Mouse (Mus musculus) right cerebral cortex, postnatal 25 days (tissue): ENCODE data around the gene Six5.

Experiments used
- DNase-seq: peaks from one replicate; pipeline ENCODE4 v3.0.0; 2022

Six5 gene

DNA sequence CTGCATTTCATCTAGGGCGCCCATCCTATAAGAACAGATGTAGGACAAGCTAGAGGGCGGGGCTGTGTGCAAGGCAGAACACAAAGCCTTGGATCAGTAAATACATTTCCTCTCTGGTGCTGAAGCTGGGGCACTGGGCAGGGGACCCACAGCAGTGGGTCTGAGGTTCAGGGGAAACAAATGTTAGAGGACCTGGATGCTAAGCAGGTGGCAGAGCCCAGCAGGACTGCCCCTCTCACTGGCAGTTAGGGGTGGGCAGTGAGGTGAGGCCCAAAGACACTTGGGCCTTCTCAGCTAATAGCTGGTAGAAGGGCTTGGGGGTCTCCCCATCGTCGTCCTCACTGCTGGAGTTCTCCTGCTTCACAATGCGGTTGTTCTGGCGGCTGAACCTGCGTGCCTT lies 4.4 kb downstream of the Six5 start:
- DNase-seq, result no peak

DNA sequence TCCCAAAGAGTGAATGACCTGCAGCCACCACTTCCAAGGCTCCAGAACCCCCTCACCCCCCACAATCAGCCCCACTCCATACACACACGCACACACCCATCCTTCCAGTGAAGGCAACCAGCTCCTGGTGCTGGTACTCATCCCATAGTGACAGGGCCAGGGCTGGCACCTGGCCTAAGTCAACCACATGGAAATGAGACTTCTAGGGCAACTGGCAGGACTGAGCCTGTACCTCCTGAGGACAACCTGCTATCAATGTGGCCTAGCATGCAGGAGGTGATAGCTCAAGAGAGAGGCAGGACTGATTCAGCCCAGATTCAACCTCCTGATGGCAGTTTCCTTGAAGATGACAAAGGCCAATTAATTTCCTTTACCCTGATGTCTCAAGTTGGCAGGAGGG lies 5.9 kb downstream of the Six5 start:
- DNase-seq, result no peak

DNA sequence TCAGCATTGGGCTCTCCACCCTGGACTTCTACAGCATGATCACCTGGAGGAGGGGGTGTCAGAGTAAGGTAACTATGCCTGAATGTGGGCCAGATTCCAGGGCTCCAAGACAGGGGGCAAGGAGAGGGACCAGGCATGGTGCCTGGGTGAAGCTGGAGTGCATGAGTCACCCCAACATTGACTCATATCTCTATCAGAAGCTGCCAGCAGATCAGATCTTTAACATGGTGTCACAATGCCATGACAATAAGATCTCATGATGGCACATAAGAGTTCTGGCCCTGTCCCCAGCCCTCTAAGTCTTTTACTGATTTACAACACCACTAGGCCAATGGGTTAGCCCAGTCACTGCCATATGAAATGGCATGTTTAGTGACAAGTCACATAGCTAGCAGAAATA lies 9.3 kb downstream of the Six5 start:
- no peak for DNase-seq

DNA sequence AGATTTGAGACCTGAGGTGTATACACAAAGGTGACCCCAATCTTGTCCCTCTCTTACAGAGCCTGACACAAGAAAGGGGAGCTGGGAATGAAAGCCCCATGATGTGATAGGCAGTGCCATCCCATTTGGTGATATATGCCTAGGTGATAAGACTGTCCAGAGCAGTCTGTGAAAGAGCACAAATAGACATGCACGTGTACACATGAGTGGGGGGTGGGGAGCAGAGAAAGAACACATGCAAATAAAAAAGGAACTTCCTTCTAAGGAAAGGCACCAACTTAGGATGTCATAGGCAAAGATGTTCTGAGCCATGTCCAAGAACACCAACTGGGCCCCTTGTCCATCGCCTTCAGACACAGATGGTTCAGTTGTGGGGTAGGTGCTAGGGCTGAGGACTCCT lies 10.1 kb downstream of the Six5 start:
- DNase-seq, result no peak

DNA sequence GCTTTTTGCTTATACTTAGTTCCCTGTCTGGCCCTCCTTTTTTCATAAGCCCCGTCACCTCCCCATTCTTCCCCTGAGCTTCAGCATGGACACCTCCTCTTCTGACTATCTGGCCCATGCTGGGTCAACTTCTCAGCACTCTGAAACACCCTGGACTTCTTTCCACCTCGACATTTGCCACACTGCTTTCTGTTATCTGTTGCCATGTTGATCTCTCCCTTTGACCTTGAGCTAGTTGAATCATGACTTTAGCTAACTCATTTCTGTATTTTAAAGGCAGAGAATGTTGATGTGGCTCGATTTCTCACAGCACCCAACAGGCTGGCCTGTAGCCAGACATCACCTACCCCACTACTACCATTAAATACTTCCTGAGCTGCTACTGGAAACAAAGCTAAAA lies 13.0 kb downstream of the Six5 start:
- DNase-seq, result no peak

DNA sequence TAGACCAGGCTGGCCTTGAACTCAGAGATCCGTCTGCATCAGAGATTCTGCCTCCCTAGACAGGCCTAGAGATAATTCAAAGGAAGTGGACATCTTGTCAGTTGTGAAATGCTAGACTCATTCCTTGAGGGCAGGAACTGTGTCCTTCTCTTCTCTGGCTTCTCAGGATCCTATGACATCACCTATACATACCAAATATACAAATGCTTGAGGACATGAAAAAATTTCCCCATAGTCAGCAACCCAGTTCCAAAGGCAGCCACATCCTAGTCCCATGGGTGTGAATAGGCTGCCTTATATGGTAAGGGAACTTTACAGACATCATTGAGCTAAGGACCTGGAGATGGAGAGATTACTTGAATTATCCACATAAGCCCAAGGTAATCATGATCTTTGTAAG lies 15.2 kb downstream of the Six5 start:
- no peak for DNase-seq

DNA sequence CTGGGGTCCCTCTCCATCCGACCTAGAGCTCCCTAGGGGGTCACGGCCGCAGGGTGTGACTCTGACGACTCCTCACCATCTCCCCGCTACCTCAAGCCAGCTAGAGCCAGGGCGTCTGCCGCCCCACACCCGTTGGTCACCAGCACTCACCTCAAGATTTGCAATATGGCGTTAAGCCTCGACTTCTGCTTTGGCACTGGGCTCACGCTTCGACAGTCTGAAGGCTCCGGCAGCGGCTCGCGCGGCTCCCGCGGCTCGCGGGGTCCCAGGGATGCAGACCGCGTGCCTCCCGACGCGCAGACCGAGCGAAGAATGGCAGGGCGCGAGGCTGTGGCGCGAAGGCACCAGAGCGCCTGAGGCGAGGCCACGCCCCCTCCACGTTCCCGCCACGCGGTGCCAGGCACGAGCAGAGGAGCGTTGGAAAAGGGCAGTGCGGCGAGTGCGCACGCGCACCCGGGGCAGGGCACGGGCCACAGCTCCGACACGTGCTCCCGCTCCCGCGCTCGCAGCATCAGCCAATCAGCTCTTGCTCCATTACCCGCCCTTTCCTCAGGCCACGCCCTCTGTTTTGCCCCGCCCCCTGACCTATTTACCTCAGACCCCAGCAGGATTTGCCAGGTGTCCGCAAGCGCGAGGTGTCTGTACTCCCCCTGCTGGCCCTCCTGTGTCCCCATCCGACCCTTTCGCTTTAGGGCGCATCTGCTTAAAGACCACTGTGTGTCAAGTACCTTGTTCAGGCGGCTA lies 23.8 kb downstream of the Six5 start, which contains the start of gene Gm4969:
Gene Gm4969, minus strand, starts transcription at position 341 of the 744 bp plus-strand sequence.
- peak; percentile 60 for DNase-seq

DNA sequence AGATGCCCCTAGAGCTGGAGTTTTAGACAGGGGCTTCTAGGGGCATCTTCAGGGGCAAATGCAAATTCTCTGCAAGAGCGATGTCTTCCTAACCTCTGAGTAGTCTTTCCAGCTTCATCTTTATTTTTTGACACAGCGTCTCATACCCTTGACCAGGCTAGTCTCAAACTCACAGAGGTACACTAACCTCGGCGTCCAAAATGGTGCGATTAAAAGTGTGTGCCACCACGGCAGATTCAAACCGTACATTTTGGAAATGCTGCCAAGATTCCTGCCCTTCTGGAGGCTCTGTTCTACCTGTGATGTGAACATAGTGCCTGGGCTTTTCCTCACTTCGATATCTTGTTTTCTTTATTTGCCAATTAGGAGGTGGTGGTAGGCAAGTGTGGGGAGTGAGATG lies 24.7 kb downstream of the Six5 start:
- DNase-seq, result no peak

DNA sequence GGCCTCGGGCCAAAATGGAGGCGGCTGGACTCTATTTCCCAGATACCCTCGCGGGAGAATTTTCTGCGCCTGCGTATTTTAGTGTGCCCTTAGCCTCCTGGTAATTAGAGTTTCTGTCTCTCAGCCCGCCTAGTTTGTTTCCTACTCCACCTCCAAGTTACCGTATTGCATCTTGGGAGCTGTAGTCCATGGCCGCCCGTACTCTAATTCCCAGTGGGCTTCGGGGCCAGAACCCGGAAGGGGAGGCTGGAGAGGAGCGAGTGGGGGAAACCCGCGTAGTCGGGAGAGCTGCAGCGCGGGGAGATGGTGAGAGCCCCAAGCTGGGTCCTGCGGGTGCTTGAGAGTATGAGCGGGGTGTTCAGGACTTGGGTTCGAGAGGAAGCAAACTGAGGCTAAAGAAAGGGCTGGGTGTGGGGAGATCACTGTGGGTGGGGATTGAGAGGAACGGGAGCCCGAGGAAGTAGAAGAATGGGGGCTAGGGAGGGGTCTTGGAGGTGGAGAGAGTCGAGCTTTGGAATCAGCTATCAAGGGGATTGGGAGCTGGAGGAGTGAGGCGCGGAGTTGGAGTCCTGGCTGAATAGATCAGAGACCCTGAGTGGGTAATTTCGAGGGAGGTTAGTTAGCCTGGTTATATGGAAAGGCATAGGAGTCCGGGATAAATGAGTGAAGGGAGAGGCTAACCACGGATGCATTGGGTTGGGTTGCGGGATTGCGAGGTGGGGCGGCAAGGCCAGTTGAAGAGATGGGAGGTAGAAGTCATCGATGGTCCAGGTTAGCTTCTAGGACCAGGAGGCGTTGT lies 25.4 kb downstream of the Six5 start, which contains the start of gene Fbxo46:
Gene Fbxo46, plus strand, starts transcription at position 229 of the 799 bp plus-strand sequence.
- DNase-seq, result peak; percentile 94

DNA sequence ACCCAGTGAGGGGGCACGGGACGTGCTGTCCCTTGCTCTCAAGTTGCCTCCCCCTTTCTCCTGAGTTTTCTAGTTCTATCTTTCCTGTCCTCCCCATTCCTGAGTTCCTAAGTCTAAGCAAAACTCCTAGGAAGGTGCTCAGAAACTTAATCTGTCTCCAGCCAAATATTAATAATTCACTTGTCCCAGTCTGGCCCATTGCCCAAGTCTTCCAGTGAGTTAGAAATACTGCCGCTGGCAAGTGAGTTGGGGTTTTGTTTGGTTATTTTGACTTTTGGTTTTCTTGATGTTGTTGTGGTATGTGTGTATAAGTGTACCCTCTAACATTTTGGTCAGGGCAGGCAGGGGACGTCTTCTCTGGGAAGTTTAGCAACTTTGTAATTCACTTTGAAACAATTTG lies 27.3 kb downstream of the Six5 start:
- no peak for DNase-seq

DNA sequence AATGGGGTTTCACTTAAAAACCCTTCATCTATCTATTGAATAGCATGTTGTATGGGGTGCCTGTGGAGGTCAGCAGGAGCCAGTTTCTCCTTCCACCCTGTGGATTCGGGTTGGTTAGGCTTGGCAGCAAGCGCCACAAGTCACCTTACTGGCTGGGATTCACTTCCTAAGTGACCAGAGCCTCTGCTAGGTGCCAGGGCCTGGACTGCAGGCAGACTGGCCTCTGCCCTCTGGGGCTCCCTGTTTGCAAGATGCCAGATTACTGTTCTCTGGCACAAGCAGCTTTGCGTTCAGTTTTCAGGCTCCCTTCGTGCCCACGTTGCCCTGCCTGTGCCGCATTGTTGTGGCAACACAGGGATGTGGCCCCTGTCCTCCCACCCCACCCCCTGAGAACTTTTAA lies 30.3 kb downstream of the Six5 start:
- no peak for DNase-seq

DNA sequence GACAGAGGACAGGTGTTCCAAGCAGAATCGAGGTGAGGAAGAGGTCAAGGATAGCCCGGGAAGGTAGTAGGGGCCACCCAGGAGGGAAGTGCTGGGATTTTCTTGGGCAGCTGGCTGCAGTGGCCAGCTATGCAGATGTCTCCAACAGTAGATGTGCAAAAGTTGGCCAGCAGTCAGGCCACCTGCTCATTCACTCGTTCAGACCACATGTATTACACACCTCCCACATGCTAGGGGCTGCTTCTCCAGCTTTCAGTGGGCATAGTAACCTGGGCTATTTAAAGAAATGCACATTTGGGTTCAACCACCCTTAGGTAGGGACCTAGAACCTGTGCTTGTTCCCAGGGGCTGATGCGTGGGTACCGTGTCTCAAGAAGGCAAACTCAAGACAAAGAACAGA lies 33.4 kb downstream of the Six5 start:
- DNase-seq, result no peak

DNA sequence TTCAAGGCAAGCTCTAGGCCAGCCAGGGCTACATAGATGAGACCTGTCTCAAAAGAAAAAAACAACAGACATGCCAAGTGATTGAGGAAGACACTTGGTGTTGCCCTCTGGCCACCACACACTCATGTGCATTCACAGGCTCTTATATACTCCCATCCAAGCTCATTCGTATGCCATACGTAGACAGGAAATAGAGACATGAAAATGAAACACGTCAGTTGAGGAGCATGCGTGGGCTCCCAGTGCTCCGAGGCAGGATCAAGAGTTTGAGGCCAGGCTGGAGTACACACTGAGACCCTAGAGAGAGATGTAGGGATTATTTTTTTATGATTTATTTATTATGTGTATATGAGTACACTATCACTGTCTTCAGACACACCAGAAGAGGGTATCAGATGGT lies 35.0 kb downstream of the Six5 start:
- no peak for DNase-seq

DNA sequence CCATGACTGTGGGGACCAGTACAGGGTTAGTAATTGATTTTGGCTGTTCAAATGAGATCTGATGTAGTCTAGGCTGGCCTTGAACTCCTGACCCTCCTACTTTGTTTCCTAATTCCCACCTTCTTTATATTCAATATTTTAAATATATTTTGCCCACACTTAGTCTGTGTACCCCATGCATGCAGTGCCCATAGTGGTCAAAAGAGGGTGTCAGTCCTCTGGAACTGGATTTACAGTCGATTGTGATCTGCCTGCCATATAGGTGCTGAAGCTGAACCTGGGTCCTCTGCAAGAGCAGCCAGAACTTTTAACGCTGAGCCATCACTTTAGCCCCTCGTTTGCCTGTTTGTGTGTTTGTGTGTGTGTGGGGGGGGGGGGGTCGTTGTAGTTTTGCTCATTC lies 36.3 kb downstream of the Six5 start:
- DNase-seq, result no peak

DNA sequence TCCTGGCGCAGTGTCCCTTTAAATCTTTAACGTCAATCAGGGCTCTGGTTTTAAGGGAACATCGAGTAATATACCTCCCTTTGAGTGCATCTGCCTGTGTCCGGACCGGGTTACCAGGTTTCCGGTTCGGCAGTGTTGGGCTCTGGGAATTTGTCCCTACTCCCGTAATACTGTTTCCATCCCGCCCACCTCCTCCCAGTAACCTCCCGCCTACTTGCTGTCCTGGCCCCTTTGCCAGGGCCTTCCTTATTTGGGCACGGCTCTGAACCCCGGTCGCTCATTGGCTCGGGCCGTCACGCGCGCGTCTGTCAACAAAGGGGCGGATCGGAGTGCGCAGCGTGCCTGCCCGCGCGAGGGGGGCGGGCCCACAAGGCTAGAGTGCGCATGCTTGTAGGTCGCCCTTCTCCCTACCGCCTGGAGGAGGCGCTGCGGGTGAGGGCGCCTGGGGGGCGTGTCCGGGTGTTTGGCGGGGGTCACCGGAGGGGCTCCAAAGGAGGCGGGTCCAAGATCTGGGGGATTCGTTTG lies 37.0 kb downstream of the Six5 start:
- DNase-seq, result peak; percentile 97

DNA sequence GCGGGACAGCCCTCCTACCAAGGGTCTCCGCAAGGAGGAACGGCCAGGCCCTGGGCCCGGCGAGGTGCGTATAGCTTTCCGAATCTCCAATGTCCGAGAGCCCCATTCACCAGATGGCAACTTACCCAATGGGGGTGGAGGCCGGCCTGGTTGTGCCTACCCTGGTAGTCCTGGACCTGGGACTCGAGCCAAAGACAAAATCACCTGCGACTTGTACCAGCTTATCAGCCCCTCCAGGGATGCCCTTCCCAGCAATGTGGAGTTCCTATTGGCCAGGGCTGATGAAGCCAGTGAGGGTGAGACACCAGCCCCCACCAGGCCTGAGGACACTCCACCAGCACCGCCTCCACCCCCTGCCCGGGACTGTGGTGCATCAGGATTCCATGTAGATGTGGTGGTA lies 41.8 kb downstream of the Six5 start:
- no peak for DNase-seq

DNA sequence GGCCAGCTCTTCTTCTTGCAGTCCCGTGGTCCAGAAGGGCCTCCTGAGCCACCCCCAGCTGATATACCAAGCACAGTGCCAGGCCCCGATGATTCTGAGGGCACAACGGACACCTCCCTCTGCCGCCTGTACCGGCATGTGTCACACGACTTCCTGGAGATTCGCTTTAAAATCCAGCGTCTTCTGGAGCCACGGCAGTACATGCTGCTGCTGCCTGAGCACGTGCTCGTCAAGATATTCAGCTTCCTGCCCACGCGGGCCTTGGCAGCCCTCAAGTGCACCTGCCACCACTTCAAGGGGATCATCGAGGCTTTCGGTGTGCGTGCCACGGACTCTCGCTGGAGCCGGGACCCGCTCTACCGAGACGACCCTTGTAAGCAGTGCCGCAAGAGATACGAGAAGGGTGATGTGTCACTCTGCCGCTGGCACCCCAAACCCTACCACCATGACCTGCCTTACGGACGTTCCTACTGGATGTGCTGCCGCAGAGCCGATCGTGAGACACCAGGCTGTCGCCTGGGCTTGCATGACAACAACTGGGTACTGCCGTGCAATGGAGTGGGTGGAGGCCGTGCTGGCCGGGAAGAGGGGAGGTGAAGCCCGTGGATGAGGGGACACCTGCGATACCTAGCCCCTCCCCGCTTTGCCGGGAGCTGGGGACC lies 42.4 kb downstream of the Six5 start:
- DNase-seq, result no peak

DNA sequence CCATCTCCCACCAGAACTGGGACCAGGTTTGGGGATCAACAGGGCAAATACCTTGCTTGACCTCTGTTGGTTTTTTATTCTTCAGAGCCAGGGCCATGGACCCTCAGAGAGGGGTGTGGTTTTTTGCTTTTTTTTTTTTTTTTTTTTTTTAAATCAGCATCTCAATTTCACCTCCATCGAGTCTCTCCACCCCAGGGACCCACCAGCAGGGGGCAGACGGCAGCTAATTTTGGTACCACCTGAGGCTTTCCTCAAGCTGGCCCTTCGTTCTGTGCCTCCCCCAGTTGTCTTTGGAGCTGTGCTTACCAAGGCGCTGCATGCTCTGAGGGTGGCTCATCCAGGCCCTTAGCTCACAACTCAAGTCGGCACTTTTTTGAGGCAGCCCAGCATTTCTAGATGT lies 43.0 kb downstream of the Six5 start:
- no peak for DNase-seq

DNA sequence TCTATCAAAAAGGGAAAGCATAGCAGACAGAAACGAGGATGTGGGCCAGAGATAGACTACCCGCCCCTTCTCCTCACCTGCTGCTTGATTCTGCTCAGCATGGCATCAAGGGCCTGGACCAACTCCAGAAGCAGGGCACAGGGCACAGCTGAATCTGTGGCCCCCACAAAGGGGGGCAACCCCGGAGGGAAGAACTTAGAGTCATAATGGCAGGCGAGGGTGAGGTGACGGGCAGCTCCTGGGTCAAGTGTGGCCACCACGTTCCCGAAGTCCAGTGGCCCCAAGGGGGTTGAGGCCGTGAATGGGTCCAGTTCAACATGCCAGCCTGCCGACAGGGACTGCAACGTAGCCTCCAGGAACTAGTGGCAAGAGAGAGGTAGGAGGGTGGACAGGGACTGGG lies 52.4 kb downstream of the Six5 start:
- DNase-seq, result no peak

DNA sequence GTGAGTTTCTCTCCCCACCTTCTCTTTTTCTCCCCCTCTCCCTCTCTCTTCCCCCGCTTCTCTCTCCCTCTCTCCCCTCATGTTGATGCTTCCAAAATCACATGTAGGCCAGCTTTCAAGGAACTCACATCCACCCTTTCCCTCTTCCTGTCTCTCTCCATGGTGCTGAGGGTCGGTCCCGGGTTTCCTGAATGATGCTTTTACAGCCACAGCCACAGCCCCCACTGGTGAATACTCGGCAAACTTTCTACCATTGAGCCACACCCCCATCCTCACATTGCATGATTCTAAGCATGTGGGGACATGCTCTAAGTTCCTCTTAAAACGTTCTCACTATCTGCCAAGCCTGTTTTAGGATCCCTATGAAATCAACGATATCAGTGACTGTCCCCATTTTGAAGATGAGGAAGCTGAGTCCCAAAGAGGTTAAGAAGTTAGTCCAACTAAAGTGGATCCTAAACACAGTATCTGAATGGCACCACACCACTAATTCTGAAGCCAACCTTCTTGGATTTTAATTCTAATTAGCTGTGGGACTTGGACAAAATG lies 53.2 kb downstream of the Six5 start:
- DNase-seq, result no peak
